Mouse (Mus musculus) cerebellum, adult 8-10 months (tissue): ENCODE results near the gene Yme1l1.

ENCODE experiments used
- DNase-seq: peaks from one replicate; pipeline ENCODE4 v3.0.0; 2022

Yme1l1 gene

DNA sequence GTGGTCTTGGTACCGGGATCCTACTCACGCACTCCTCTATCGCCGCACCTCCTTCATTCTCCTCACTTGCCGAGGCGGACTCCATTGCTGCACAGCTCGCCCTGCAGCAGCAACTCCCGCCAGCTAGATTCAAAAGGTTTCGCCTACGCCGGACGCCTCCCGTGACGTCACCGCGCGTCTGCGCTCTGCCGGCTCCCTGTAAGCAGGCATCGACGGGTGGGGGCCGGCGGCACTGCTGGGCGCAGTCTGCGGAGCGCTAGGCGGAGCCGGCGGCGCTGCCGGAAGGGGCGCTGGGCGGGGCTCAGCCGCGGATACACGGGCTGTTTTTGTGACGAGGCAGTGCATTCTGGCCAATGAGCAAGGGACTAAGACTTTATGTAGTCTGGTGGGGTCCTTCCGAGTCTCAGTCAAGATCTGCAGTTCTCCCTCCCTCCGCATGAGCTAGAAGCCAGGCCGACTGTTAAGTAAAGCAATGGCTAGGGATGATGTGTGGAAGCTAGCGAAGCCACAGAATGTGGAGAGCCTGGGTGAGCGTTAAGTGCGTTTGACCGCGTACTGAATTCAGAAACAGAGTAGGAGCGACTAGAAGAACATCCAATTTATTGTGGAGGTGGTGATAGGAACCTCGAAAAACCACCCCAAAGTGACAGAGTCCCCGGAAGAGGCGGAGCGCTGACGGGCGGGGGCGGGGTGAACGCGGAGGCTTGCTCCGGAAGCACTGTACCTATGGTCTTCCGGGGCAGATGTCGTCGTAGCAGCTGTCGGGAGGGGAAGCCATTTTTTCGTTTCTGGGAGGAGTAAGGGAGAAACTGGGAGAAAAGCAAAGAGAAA, at the start of gene Yme1l1, which contains the start of gene Mastl:
Yme1l1 (plus strand) TSS at position 593 of the 831 bp plus-strand sequence.
Mastl (minus strand) TSS at position 248 of the 831 bp plus-strand sequence.
- peak; percentile 94 for DNase-seq

DNA sequence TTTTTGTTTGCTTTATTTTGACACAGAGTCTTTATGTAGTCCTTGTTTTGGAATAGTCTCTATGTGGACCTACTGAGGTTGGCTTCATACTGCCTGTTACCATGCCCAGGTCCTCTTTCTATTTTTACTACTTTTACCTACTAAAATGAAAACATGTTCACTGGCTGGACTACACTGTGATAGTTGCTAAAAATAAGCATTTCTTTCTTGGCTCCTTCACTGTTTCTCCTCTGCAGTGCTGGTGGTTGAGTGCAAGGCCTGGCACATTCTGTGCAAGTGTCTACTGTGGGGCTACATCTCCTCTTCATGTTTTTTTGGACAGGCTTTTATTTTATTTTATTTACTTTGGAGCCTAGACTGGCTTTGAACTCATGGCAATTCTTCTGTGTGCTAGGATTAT, 36.6 kb upstream of the Yme1l1 start:
- no peak for DNase-seq

DNA sequence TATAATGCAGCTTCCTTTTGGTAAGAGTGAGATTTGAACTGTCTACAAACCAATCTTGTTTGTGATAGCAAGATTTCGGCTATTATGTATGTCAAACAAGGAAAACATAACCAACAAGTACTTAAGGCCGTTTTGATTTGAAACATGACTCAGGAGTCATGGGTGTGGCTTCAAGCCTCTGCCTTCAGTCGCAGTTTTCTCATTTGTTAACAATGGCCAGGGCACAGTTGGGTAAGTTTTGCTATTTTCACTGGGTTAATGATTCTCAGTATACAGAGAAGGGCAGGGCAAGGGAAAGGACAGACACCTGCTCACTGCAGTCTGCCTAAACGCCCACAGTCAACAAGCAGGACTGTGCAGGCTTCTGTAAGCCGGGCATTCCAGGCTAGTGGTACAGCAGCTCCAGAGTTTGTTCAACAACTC, 959 bp upstream of the Yme1l1 start:
- no peak for DNase-seq

DNA sequence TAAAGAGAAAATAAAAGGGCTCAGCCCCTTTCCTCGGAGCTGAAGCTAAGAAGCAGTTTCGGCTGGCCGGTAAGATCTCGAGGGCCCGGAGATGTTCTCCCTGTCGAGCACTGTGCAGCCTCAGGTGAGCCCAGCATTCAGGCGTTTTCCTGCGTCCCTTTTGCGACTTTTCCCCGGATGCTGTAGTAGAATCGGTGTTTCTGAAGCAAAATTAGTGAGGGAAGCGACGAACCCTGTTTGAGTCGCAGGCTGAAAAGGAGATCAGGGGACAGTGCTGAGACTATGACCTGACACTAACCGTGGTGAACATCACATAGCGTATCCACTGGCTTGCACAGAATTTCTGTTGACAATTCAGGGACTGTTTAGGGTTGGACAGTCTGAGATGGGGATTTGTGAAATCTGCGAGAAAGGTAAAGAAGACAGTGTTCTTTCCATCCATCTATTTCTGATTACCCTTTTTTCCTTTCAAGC, 476 bp downstream of the Yme1l1 start:
- no peak for DNase-seq

DNA sequence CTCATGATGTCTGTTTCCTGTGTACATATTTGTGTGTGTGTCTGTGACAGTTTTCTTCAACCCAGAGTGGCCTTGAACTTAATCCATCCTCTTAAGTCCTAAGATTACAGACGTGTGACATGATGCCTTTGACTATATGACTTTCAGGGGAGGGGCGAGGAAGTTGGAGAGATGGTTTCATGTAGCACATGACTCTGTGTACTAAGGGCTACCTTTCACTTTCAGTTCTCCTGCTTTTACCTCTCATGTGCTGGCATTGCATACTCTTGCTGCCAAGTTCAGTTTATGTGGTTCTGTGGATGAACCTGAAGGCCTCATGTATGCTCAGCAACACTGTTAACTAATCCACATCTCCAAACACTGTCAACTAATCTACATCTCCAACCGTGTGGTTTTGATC, 16.1 kb downstream of the Yme1l1 start:
- DNase-seq: no peak

DNA sequence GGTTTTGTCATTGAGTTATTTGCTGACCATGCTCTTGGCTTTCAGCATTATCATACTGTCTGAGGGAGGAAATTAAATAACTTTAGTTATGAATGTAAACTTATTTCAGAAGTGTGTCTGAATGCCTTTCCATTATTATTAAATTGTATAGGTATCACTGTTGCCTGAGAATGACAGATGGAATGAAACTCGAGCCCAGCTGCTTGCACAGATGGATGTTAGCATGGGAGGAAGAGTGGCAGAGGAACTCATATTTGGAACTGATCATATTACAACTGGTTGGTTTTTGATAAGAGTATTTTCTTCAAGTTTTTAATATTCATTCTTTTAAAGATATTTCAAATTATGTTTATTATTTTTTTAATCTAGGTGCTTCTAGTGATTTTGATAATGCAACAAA, 38.2 kb downstream of the Yme1l1 start:
- DNase-seq: no peak

DNA sequence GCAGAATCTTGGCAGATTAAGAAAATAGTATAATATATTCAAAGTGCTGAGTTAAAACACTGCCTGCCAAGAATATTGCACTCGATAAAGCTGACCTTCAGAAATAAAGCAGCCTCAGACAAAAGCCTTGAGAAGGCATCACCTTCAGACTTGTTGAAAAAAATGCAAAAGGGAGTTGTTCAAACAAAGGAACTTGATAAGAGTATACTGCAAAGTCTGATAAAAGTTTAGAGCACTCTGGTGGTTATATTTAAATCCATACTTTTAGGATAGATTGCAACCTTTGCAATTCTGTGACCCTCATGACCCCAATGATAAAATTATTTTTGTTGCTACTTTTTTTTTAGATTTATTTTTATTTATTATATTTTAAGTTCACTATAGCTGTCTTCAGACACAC, 44.9 kb downstream of the Yme1l1 start:
- DNase-seq: no peak

DNA sequence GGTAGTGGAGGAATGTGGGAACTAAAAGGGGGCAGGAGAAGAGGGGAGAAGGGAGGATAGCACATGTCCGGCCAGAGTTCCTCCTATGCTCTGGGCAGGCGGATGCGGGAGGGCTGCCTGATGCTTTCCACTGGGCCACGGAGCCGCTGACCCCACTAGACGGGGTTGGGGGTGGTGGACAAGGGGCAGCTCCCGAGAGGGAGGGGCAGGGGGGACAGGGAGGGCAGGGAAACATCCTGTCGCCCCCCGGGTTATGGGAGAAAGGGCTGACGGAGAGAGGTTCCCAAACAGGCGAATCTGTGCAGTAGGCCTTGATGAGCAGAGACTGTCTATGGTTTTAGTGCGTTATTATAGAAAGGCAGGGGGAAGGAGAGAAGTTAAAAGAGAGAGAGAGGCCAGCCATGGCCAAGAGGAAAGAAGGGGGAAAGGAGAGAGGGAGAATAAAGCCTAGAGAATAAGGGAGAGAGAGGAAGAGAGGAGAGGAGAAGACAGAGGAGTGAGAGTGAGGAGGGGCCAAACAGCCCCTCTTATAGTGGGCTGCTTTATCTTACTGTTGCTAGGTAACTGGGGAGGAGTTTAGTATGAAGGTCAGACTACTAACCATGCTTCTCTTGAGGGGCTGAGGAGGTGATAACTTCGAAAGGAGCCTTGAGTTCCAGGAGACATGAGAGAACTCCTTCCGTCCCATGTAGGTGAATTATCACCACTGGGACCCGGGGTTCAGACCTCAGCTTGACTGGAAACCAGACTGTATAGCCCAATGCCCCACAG, 46.9 kb downstream of the Yme1l1 start:
- DNase-seq: no peak

DNA sequence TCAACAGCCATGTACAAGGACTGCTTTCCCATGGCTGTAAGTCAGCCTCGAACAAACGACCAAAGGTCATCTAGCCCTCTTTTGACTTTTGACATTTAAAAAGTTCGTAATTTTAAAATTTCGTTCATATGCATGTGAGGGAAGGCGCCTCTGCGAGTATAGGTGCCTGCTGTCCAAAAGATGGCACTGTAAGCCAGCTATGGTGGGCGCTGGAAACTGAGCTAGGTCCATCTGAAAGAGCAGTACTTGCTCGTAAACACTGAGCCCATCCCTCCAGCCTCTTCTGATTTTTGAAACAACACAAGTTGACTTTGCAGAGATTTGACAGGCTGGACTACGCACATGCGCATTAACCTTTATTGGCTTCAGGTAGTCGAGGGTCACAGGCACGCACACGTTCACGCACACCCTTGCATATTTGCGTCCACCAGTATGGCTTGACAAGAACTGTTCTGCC, 50.9 kb downstream of the Yme1l1 start, which contains the start of gene 4931423N10Rik:
4931423N10Rik (plus strand) TSS at position 407 of the 457 bp plus-strand sequence.
- DNase-seq: no peak

DNA sequence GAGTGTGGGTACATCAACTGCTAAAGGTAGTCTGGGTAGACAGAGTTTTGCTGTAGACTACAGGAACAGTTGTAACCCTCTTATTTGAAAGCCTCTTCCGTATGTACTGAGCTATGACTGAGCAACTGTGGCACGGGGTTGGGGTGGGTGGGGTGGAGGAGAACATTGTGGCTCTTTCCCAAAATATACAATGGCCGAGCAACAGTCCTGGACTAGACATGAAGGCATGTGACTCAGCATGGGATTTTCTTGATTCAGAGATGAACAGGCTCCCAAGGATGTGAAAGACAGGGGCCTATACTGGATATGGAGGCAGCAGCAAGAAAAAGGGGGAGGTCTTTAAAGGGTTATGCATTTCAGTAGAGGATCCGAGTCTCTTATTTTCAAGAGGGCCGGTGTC, 57.5 kb downstream of the Yme1l1 start:
- DNase-seq: no peak

DNA sequence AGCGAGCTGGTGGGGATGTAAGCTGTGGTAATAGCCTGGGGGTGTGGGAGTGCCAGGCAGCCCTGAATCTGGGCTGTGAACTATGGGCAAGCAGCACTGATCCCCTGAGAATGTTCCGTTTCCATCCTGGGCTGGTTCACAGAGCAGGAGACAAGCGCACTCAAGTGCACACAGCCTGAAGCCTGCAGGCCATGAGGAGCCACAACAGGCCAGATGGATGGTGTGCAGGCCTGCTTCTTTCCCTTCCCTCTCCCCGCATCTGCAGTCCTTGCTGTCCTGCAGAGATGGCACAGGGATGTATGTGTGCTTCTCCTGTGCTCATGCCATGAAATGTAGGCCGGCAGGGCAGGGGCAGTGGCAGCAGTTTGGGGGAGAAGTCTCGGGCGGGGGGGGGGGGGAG, 69.0 kb downstream of the Yme1l1 start:
- no peak for DNase-seq

DNA sequence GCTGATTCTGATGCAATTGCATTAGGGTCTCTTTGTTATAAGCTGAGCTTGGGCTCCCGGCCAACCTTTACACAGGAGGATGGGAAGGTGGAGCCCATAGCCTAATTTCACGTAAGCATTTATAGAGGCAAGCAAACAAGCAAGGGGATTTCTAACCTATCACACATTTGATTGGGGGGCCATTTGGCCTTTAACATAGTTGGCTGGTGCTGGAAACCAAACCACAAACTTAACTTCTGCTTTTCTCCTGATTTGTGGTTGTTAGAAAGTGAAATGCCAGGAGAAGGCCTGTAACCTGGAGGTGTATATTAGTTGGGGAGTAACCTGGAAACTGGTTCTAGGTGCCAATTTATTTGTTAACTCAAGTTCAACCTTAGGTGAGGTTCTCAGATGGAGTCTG, 72.3 kb downstream of the Yme1l1 start:
- DNase-seq: no peak

DNA sequence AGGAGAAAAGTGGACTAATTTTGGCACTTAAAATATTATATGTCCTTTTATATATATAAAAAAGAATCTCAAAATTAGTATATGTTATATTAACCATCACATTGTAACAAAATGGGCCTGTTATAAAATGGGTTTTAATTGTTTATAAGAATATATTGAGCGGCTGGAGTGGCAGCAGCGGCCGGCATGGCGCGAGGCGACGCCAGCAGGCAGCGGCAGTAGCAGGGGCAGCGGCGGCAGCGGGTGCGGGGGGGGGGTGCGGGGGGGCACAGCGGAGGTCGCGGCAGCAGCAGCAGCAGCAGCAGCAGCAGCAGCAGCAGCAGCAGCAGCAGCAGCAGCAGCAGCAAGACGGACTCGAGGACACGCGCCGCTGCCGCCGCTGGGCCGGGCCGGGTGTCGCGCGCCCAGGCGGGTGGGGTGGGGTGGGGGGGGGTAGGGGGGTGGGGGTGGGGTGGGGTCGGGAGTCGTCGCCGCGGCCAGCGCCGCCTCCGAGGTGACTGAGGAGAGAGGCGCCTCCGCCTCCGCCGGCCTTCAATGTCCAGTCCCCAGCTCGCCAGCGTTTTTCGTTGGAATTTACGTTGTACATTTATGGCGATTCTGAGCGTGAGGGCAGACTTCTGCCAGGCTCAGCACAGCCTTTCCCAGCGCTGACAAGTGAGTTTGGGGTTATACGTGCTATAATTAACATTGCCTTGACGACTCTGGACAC, 78.0 kb downstream of the Yme1l1 start:
- no peak for DNase-seq
